Mouse (Mus musculus) CH12.LX (cell line): ENCODE data around the gene Zfyve19. TPM values are rescaled to one million over a fixed set of nuclear protein-coding genes. Genes with fewer than 3 reads are reported as not detected.

Source experiments
- DNase-seq: peaks from one replicate; pipeline ENCODE4 v3.0.0-alpha.2; 2013; ENCODE audit errors: extremely low read depth
- H3K27ac ChIP-seq: 2 replicates; pipeline ENCODE4 v1.5.1; 2012; ENCODE audit warnings: low read depth, mild to moderate bottlenecking, control low read depth, moderate library complexity; ENCODE audit not compliant: insufficient read depth
- H3K27me3 ChIP-seq: replicated peaks from 2 replicates; pipeline ENCODE3; 2012; ENCODE audit warnings: inconsistent platforms
- H3K36me3 ChIP-seq, 2 experiments: replicated peaks in 1 of 2; 2 replicates each; pipeline versions ENCODE3 to v1.6.1; 2012; ENCODE audit warnings: inconsistent platforms in 1 of 2, low read length in 1 of 2, mild to moderate bottlenecking in 1 of 2, mixed read lengths in 1 of 2, moderate library complexity in 1 of 2; ENCODE audit not compliant: control insufficient read depth in 1 of 2, insufficient read depth in 1 of 2
- H3K4me1 ChIP-seq, 2 experiments: 2 replicates each; pipeline ENCODE4 v1.6.1; 2012; ENCODE audit warnings: inconsistent platforms in 1 of 2, moderate library complexity in 1 of 2; ENCODE audit not compliant: insufficient read depth in 2 of 2, control insufficient read depth in 1 of 2
- H3K4me2 ChIP-seq: 2 replicates; pipeline ENCODE4 v1.6.1; 2012; ENCODE audit warnings: low read depth, mild to moderate bottlenecking, control low read depth; ENCODE audit not compliant: poor library complexity, insufficient read depth, severe bottlenecking
- H3K4me3 ChIP-seq, 3 experiments: fragments of 150-350 bp in 1 of 3; sonication (generic) in 1 of 3; replicated peaks in 1 of 3; 2 replicates each; pipeline versions ENCODE3 to v1.5.1; 2011 to 2012; ENCODE audit warnings: low read depth in 2 of 3, low read length in 2 of 3, mild to moderate bottlenecking in 2 of 3, moderate library complexity in 2 of 3, control low read depth in 1 of 3, improper control_type of control experiment in 1 of 3, inconsistent platforms in 1 of 3, mixed read lengths in 1 of 3; ENCODE audit not compliant: poor library complexity in 1 of 3
- H3K79me2 ChIP-seq: replicated peaks from 2 replicates; pipeline ENCODE4 v1.6.1; 2012; ENCODE audit warnings: mild to moderate bottlenecking, moderate library complexity; ENCODE audit not compliant: control insufficient read depth, poor library complexity, insufficient read depth, severe bottlenecking; ENCODE audit errors: extremely low read depth
- H3K9ac ChIP-seq: 2 replicates; pipeline ENCODE4 v1.6.1; 2012; ENCODE audit warnings: low read depth, mild to moderate bottlenecking, control low read depth, moderate library complexity; ENCODE audit not compliant: insufficient read depth
- H3K9me3 ChIP-seq: replicated peaks from 2 replicates; pipeline ENCODE3; 2012; ENCODE audit warnings: low read length, inconsistent platforms, mixed read lengths
- BHLHE40 ChIP-seq: IDR thresholded peaks from 2 replicates; pipeline ENCODE4 v1.6.1; 2011; ENCODE audit warnings: mild to moderate bottlenecking, low read depth, low read length, improper control_type of control experiment
- CHD1 ChIP-seq: IDR thresholded peaks from 2 replicates; pipeline ENCODE4 v1.6.1; 2012; ENCODE audit warnings: low read depth, low read length, improper control_type of control experiment, inconsistent platforms
- CTCF ChIP-seq, 2 experiments: IDR thresholded peaks in 1 of 2; conservative IDR thresholded peaks in 1 of 2; 2 replicates each; pipeline ENCODE4 v1.5.1; 2011 to 2012; ENCODE audit warnings: low read depth in 2 of 2, low read length in 2 of 2, improper control_type of control experiment in 1 of 2, inconsistent platforms in 1 of 2, mild to moderate bottlenecking in 1 of 2, moderate library complexity in 1 of 2
- E2F4 ChIP-seq: IDR thresholded peaks from 2 replicates; pipeline ENCODE4 v1.6.1; 2011; ENCODE audit warnings: low read depth, low read length, improper control_type of control experiment; ENCODE audit not compliant: insufficient replicate concordance
- EP300 ChIP-seq: IDR thresholded peaks from 2 replicates; pipeline ENCODE4 v1.6.1; 2011; ENCODE audit warnings: low read length, improper control_type of control experiment
- ETS1 ChIP-seq: conservative IDR thresholded peaks from 2 replicates; pipeline ENCODE4 v1.6.1; 2012; ENCODE audit warnings: low read depth, mild to moderate bottlenecking, inconsistent platforms, low read length, improper control_type of control experiment, moderate library complexity
- MAFK ChIP-seq: IDR thresholded peaks from 2 replicates; pipeline ENCODE4 v1.6.1; 2011; ENCODE audit warnings: low read length, improper control_type of control experiment; ENCODE audit not compliant: insufficient replicate concordance
- MAX ChIP-seq: IDR thresholded peaks from 2 replicates; pipeline ENCODE4 v1.6.1; 2011; ENCODE audit warnings: low read length, improper control_type of control experiment
- MXI1 ChIP-seq: IDR thresholded peaks from 2 replicates; pipeline ENCODE4 v1.6.1; 2011; ENCODE audit warnings: mild to moderate bottlenecking, low read depth, low read length, improper control_type of control experiment
- MYC ChIP-seq: IDR thresholded peaks from 2 replicates; pipeline ENCODE4 v1.6.1; 2011; ENCODE audit warnings: low read depth, mild to moderate bottlenecking, improper control_type of control experiment, low read length
- NRF1 ChIP-seq: IDR thresholded peaks from 2 replicates; pipeline ENCODE4 v1.6.1; 2014; ENCODE audit warnings: low read depth, mild to moderate bottlenecking, inconsistent platforms, low read length, improper control_type of control experiment, moderate library complexity
- POLR2A ChIP-seq: IDR thresholded peaks from 2 replicates; pipeline ENCODE4 v1.6.1; 2011; ENCODE audit warnings: low read depth, mild to moderate bottlenecking, improper control_type of control experiment, low read length
- POLR2AphosphoS2 ChIP-seq: IDR thresholded peaks from 2 replicates; pipeline ENCODE4 v1.6.1; 2011; ENCODE audit warnings: low read depth, low read length, improper control_type of control experiment
- RCOR1 ChIP-seq: conservative IDR thresholded peaks from 2 replicates; pipeline ENCODE4 v1.6.1; 2012; ENCODE audit warnings: low read depth, mild to moderate bottlenecking, inconsistent platforms, low read length, improper control_type of control experiment
- SIN3A ChIP-seq: IDR thresholded peaks from 2 replicates; pipeline ENCODE4 v1.6.1; 2012; ENCODE audit warnings: low read length, improper control_type of control experiment, inconsistent platforms
- TBP ChIP-seq: conservative IDR thresholded peaks from 2 replicates; pipeline ENCODE4 v1.6.1; 2011; ENCODE audit warnings: low read depth, low read length, improper control_type of control experiment
- TCF12 ChIP-seq: IDR thresholded peaks from 2 replicates; pipeline ENCODE4 v1.6.1; 2014; ENCODE audit warnings: low read depth, mild to moderate bottlenecking, inconsistent platforms, low read length, improper control_type of control experiment
- USF1 ChIP-seq: IDR thresholded peaks from 2 replicates; pipeline ENCODE4 v1.6.1; 2014; ENCODE audit warnings: low read depth, mild to moderate bottlenecking, inconsistent platforms, low read length, improper control_type of control experiment
- USF2 ChIP-seq: conservative IDR thresholded peaks from 2 replicates; pipeline ENCODE4 v1.6.1; 2011; ENCODE audit warnings: low read depth, low read length, improper control_type of control experiment
- ZC3H11A ChIP-seq: IDR thresholded peaks from 2 replicates; pipeline ENCODE4 v1.6.1; 2012; ENCODE audit warnings: low read depth, mild to moderate bottlenecking, inconsistent platforms, low read length, improper control_type of control experiment
- ZMIZ1 ChIP-seq: IDR thresholded peaks from 2 replicates; pipeline ENCODE4 v1.6.1; 2012; ENCODE audit warnings: low read depth, mild to moderate bottlenecking, inconsistent platforms, low read length, improper control_type of control experiment
- dilution Hi-C: fragments of 300-500 bp; cut with MboI; formaldehyde crosslinking; loops from 2 replicates; pipeline ENCODE4 v1.14.3; 2020; ENCODE audit warnings: low sequenced_read_pairs; ENCODE audit not compliant: extremely low pct_unique_long_range_greater_than_20kb, extremely low pct_ligation_motif_present
- in situ Hi-C: fragments of 300-500 bp; cut with MboI; formaldehyde crosslinking; loops from 3 replicates; pipeline ENCODE4 v1.14.3; 2019; ENCODE audit warnings: low sequenced_read_pairs, low pct_ligation_motif_present, low pct_unique_long_range_greater_than_20kb, mixed read lengths
- polyA plus RNA-seq: library from polyadenylated mRNA; unstranded; fragments of >175 nt; gene quantifications from 2 replicates; pipeline ENCODE4 v1.2.1, GENCODE M21; 2012; ENCODE audit warnings: low read depth; ENCODE audit not compliant: insufficient read length
- total RNA-seq, 2 experiments: library from RNA; depleted of rRNA; stranded (reverse); fragments of 300-350 nt in 1 of 2; fragments of >200 nt in 1 of 2; gene quantifications; 2 replicates each; pipeline ENCODE4 v1.2.3; 2012 to 2014

The Zfyve19 gene
- total and polyA plus RNA-seq, 3 experiments, result 28.0 to 45.2 (median 38.2) TPM

- TF ChIP-seq MAFK (no peak), NRF1 (peak; percentile 21; the same call in 1 of the 2 replicates), MXI1 (peak; percentile 45; the same call in 1 of the 2 replicates), MAX (no peak), USF1 (no peak), EP300 (no peak), SIN3A (0 out of 2 replicates have a peak, but pooled peaks have one; percentile 19), MYC (0 out of 2 replicates have a peak, but pooled peaks have one; percentile 2), CHD1 (no peak), BHLHE40 (peak; percentile 58), POLR2AphosphoS2 (no peak)
These were observed 19.2 kb upstream of the Zfyve19 start (continued) for GRCm38 (mm10) chr2:119189029-119189710.

- no peak for DNase-seq
- dilution Hi-C loops, result no loop called here
These were observed 17.4 kb upstream of the Zfyve19 start for GRCm38 (mm10) chr2:119190969-119191368.

GRCm38 (mm10) chr2:119194140-119194539, 14.3 kb upstream of the Zfyve19 start:
- H3K4me1 ChIP-seq, result peaks cover 2 to 23% of the 10 kb centered on the region in 2 experiments
- H3K4me2 ChIP-seq, result no peak overlapping the region
- H3K79me2 ChIP-seq, result no peaks in the 10 kb centered on the region
- no peak overlapping the region for H3K9ac ChIP-seq
- H3K4me3 ChIP-seq, result no peak overlapping the region
- no peaks in the 10 kb centered on the region for H3K27me3 ChIP-seq
- in situ Hi-C loops (loop anchor here (10.0 to 25.0 kb wide), 3 partner anchors 49 to 432 kb away; partner anchors contain the start of genes Ccdc9b and Phgr1), dilution Hi-C loops (no loop called here)
- TF ChIP-seq EP300 (no peak), USF2 (no peak), MAX (no peak), POLR2A (no peak), CTCF (conservative IDR thresholded peaks at IDR 0.05 in 1 of 2, IDR thresholded peaks at IDR 0.05 in 1 of 2; ENCODE audit: low read depth in 2 of 2, low read length in 2 of 2) (no peak), TBP (no peak), ETS1 (no peak)
- H3K27ac ChIP-seq, result no peak overlapping the region
- peaks cover 0 to 2% of the 10 kb centered on the region in 2 experiments for H3K36me3 ChIP-seq
- H3K9me3 ChIP-seq, result no peaks in the 10 kb centered on the region
- DNase-seq, result no peak

More at GRCm38 (mm10) chr2:119190969-119191368, 17.4 kb upstream of the Zfyve19 start:
- in situ Hi-C loops, result loop anchor here (10.0 to 25.0 kb wide), 3 partner anchors 46 to 429 kb away; partner anchors contain the start of genes Ccdc9b and Phgr1
- H3K79me2 ChIP-seq, result no peaks in the 10 kb centered on the region
- H3K27ac ChIP-seq, result no peak overlapping the region
- peaks cover 2 to 11% of the 10 kb centered on the region in 2 experiments; a peak in 2 of 4 replicates for H3K4me1 ChIP-seq
- H3K4me2 ChIP-seq, result no peak overlapping the region
- H3K9ac ChIP-seq, result no peak overlapping the region
- H3K36me3 ChIP-seq, result peaks cover under 1 to 11% of the 10 kb centered on the region in 2 experiments
- no peak for TF ChIP-seq TBP
- TF ChIP-seq E2F4, result no peak
- no peak for TF ChIP-seq RCOR1
- TF ChIP-seq MAFK, result no peak
- TF ChIP-seq ZC3H11A, result no peak
- no peak for TF ChIP-seq TCF12
- no peak for TF ChIP-seq ZMIZ1
- TF ChIP-seq, all 38 proteins: peak for 0
- Histone ChIP-seq H3K27me3 (no peaks in the 10 kb centered on the region), H3K4me3 (no peak overlapping the region), H3K9me3 (no peaks in the 10 kb centered on the region)
